Mouse (Mus musculus) left cerebral cortex, postnatal 10 days (tissue): ENCODE data around the gene Rgmb. TPM values are rescaled to one million over a fixed set of nuclear protein-coding genes. Genes with fewer than 3 reads are reported as not detected.

Experiments used
- DNase-seq, 2 experiments: peaks; one replicate each; pipeline ENCODE4 v3.0.0; 2021 to 2022; ENCODE audit warnings: low spot score in 2 of 2, mixed read lengths in 1 of 2; ENCODE audit errors: extremely low spot score in 1 of 2
- intact Hi-C: fragments of 180-260 bp; cut with DNase I; formaldehyde crosslinking; loops from one replicate; pipeline ENCODE4 v1.15.1; 2025
- total RNA-seq, 2 experiments: library from RNA; stranded (reverse); gene quantifications; 2 replicates each; pipeline ENCODE4 v1.2.3; 2021

The Rgmb gene
- total RNA-seq, 2 experiments from 2014 or later, result 68.6 to 77.6 TPM

DNA sequence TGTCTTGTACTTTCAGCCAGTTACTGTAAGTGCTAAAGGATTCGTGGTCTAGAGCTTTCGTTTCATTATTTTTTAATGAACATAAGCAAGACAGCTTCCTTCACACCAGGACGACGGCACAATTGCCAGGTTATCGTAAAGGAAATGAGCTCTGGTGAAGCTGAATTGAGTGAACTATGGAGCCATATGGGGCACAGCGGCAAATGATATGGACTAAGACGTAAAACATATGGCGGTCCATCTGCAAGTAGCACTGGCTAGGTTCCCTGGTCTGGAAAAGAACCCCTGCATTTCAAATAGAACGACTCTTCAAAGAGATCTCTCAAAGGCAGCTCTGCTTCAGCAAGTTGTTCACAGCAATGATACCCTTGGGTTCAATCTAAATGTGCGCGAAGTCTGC lies 6.5 kb downstream of the Rgmb start:
- intact Hi-C loops, result no loop called here
- DNase-seq, result no peak

GRCm38 (mm10) chr17:15823838-15824237 lies 7.0 kb downstream of the Rgmb start:
- DNase-seq, result no peak
- intact Hi-C loops, result no loop called here

GRCm38 (mm10) chr17:15823215-15823614 lies 7.6 kb downstream of the Rgmb start:
- DNase-seq, result no peak
- intact Hi-C loops, result no loop called here

GRCm38 (mm10) chr17:15822376-15822775 lies 8.5 kb downstream of the Rgmb start:
- no peak for DNase-seq
- intact Hi-C loops, result no loop called here

GRCm38 (mm10) chr17:15821706-15822105 lies 9.1 kb downstream of the Rgmb start:
- intact Hi-C loops, result no loop called here
- no peak for DNase-seq

DNA sequence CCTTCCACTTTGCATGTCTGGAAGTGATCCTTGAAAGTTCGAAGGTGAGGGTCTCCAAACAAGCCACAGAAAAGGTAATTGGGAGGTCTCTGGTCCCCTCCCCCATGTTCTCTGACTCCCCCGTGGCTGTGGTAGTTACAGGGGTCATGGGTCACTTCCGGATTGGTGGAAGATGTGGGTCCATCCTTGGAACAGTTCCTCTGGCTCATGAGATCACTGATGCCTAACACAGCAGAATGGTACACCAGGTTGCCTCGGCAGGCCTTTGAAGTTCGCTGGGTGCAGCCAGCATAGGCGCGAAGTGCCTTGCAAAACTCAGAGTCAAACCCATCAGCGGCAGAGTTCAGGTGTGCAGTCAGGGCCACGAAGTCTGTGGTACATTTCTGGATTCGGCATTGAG lies 10.1 kb downstream of the Rgmb start:
- intact Hi-C loops, result no loop called here
- DNase-seq, result no peak

DNA sequence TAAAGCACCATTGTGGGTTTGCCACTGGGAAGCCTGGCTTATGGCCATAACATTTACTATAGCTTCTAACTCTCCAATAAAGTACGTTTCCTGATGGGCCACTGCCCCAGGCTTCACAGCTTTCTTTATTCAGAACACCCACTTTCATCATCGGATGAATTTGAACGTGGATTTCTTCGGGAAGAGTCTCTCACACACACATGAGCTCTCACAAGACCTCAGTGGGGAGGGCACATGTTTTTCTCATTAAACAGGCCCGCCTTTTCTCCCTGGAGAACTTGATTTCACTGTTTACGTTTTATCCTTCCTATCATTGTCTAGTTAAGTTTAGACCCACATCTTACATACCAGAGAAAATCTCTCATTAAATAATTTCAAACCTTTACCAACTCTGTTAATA lies 10.7 kb downstream of the Rgmb start:
- intact Hi-C loops, result no loop called here
- DNase-seq, result no peak

- intact Hi-C loops, result no loop called here
- DNase-seq, result peak in 1 of 2 experiments; percentile 38
Observed at GRCm38 (mm10) chr17:15818372-15818771, 12.5 kb downstream of the Rgmb start.

DNA sequence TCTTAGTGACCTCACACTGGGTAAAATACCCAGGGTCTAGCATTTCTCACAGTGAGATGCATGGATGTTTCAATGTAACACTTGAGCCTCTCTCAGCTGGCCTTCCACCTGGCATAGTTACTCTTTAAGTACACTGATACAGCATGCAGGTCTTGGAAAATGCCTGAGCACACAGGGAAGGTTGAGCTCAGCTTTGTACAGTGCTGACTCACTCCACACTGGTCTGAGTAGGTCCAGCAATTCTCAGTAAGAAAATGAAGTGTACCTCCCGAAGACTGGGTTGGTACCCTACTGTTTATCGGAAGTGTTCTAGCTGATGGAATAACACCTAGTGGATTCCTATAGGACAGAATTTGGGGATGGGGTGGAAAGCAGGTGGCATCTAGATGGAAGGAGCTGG lies 13.2 kb downstream of the Rgmb start:
- no peak for DNase-seq
- intact Hi-C loops, result no loop called here

GRCm38 (mm10) chr17:15817096-15817450 lies 13.8 kb downstream of the Rgmb start:
- no peak for DNase-seq
- intact Hi-C loops, result no loop called here

GRCm38 (mm10) chr17:15816379-15817095 lies 14.3 kb downstream of the Rgmb start:
- DNase-seq, result no peak
- intact Hi-C loops, result no loop called here

DNA sequence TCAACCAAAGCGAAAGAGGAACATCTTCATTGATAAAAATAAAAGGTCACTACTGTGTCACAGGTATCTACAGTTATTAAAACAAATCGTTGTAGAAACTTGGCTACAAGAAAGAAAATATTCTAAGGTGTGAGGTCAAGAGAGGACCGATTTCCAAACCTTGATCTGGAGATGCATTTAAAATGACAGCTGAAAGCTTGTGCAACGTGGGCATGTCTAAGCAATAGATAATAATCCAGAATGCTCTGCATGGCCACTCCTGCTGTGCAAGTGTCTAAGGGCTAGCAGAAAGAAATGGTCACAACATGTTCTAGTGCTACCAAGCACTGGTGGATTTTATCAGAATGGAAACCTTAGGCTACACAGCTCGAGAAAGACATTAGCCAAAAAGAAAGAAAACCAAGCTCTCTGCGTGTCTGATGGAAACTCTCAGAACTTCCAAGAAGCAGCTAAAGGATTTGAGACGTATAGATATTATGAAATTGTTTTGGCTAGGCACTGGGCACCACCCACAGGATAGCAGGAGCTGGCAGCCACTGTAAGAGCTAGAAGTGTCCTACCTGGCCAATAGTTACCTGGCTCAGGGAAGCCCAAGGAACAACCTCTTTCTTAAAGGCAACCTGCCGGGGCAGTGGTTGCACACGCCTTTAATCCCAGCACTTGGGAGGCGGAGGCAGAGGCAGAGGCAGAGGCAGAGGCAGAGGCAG lies 15.4 kb downstream of the Rgmb start:
- intact Hi-C loops, result no loop called here
- no peak for DNase-seq

- DNase-seq, result no peak
- intact Hi-C loops, result no loop called here
Observed at GRCm38 (mm10) chr17:15813658-15814212, 17.1 kb downstream of the Rgmb start.

DNA sequence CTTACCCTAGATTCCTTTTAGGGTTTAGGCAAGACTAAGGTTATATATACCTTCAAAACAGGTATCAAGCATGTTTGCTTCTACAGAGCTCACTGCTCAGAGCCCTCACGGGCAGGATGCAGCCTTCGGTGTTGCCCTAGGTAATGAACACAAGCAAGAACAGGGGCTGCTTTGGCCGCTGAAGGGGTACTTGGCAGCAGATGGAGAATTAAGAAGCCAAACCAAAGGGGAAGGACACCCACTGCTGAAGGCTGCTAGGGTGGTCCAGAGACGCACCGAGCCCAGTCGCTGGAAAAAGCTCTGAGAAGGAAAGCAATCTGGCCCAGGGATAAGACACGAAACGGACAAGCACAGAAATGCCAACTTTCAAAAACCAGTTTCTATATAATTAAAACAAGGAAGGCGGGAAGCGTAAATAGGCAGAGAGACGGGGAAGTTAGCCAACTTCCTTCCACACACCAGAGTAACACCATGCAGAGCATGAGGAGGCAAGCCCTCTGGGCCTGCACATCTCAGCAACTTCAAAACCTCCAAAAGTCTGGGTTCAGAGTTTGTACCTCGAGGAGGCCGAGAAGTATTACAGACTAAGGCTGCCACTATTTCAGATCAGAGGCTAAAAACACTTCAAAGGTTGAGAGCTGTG lies 18.6 kb downstream of the Rgmb start:
- DNase-seq, result no peak

GRCm38 (mm10) chr17:15809949-15810348 lies 20.9 kb downstream of the Rgmb start:
- intact Hi-C loops, result no loop called here
- DNase-seq, result no peak

More for the DNA sequence above, 18.6 kb downstream of the Rgmb start:
- intact Hi-C loops, result no loop called here

DNA sequence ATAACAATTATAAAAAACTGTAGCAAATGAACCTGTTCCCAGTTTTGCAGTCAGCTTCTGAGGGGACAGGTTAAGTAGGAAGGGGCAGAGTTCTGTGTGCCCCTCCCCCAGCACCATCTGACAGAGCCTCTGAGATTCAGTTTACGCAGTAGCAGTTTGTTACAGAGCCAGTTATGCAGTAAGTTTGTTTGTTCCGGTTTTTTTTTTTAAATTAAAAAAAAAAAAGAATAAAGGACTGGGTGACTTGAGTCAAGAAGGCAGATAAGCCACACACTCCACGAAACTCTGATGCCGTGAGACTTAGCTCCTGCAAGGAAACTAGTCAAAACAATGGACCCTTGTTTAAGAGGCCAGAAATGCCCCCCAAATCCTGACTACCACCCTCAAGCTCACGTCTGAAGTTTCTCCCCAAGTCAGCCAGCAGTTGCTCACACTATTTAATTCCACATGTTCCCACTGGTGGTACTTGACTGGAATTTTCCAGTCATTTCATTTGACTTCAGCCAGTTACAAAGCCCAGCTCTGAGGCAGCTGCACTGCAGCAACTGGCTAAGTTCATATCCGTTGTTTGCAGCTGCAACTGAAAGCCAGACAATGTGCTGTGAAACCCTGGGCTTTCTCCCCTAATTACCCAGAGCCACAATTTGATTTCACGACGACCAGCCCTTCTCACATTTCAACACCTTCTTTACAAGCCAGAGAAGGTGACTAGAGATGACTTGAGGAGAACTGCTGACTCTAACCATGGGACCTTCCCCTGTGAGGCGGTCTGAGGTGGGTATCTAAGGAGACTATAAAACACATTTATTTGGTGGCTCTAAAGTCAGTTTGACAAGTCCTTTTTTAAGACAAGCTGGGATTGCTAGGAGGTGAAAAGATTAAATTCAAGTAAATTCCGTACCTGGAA lies 22.1 kb downstream of the Rgmb start:
- intact Hi-C loops, result no loop called here
- DNase-seq, result no peak

GRCm38 (mm10) chr17:15808015-15808414 lies 22.8 kb downstream of the Rgmb start:
- intact Hi-C loops, result no loop called here
- no peak for DNase-seq

GRCm38 (mm10) chr17:15807295-15807984 lies 23.4 kb downstream of the Rgmb start:
- intact Hi-C loops, result no loop called here
- DNase-seq, result peak in 1 of 2 experiments; percentile 29
